8 mouse cellular contexts compared by ENCODE assay signal in genomic region chr7:19307739-19308453, GRCm38 (mm10). TPM values are rescaled to one million over a fixed set of nuclear protein-coding genes. Genes with fewer than 3 reads are reported as not detected.
A peak's percentile ranks its signal among the peaks of the same experiment; 100 is the strongest.
DNase-seq lines count a peak whose midpoint lies in the region; ATAC-seq and TF ChIP-seq lines count a peak whose summit lies in the region.

No protein-coding gene starts in this region.

- DNase-seq in MEL-GATA-1-ER (ENCODE audit: extremely low read depth, low read depth), result peak; percentile 73
- DNase-seq in brain, embryonic 14.5 days (ENCODE audit: low read depth), result peak; percentile 74
- peak; percentile 72 to 82 for DNase-seq in heart, postnatal 14 days
- peak; percentile 50 for DNase-seq in large intestine, adult 2 months (ENCODE audit: low read depth, low spot score)
- peak; percentile 66 for DNase-seq in liver, postnatal 0 days
- no peak for DNase-seq in c-Kit-positive CD71-positive TER-119-positive erythroid progenitor cells, embryonic 14.5 days (ENCODE audit: low spot score)

- no peak for TF ChIP-seq CTCF in brain, embryonic 14.5 days (IDR thresholded peaks at IDR 0.05; ENCODE audit: borderline replicate concordance, extremely low read depth, insufficient read depth, insufficient read length)
- TF ChIP-seq CTCF in liver, postnatal 0 days (IDR thresholded peaks at IDR 0.05; ENCODE audit: low read depth), result no peak

- peak overlapping the region; percentile 45 for H3K9ac ChIP-seq in forebrain, embryonic 12.5 days
- peak overlapping the region; percentile 63 for H3K9ac ChIP-seq in liver, postnatal 0 days (replicated peaks)

- peak overlapping the region; percentile 94 for H3K4me2 ChIP-seq in forebrain, embryonic 12.5 days
- H3K4me2 ChIP-seq in liver, postnatal 0 days (ENCODE audit: low read depth, low read length), result peak overlapping the region; percentile 98

- H3K4me3 ChIP-seq in forebrain, embryonic 12.5 days (replicated peaks), result peak overlapping the region; percentile 63
- H3K4me3 ChIP-seq in liver, postnatal 0 days (ENCODE audit: low read depth, low read length), result peak overlapping the region; percentile 53

- 3% methylated on average over 18 of the region's 18 CpGs for WGBS in forebrain, embryonic 12.5 days
- WGBS in large intestine, adult 2 months, result 2% methylated on average over 18 of the region's 18 CpGs
- WGBS in liver, postnatal 0 days (ENCODE audit: insufficient replicate concordance), result 6% methylated on average over 18 of the region's 18 CpGs

- H3K27me3 ChIP-seq in forebrain, embryonic 12.5 days, result peaks cover 63% of the 10 kb centered on the region
- peaks cover 52% of the 10 kb centered on the region for H3K27me3 ChIP-seq in liver, postnatal 0 days (ENCODE audit: insufficient read depth, low read length)

- H3K4me1 ChIP-seq in forebrain, embryonic 12.5 days, result peaks cover 46% of the 10 kb centered on the region
- peaks cover 33% of the 10 kb centered on the region for H3K4me1 ChIP-seq in liver, postnatal 0 days (ENCODE audit: insufficient read depth)

- TF ChIP-seq EP300 in liver, postnatal 0 days (IDR thresholded peaks at IDR 0.05; ENCODE audit: low read depth), result no peak

- intact Hi-C loops in heart, postnatal 14 days (cut with DNase I), result no loop called here

- H3K27ac ChIP-seq in forebrain, embryonic 12.5 days, result peak overlapping the region; percentile 44; the same call in 1 of the 2 replicates
- H3K27ac ChIP-seq in liver, postnatal 0 days (ENCODE audit: low read depth), result peak overlapping the region; percentile 58; the same call in 1 of the 2 replicates

- no peaks in the 10 kb centered on the region for H3K9me3 ChIP-seq in forebrain, embryonic 12.5 days
- H3K9me3 ChIP-seq in liver, postnatal 0 days (ENCODE audit: low read length), result no peaks in the 10 kb centered on the region

- no peak for TF ChIP-seq POLR2A in brain, embryonic 14.5 days (IDR thresholded peaks at IDR 0.05; ENCODE audit: borderline replicate concordance, extremely low read depth, insufficient read depth, insufficient read length, poor library complexity, severe bottlenecking)

- ATAC-seq in forebrain, embryonic 12.5 days (ENCODE audit: low FRiP score), result peak; percentile 44
- ATAC-seq in liver, postnatal 0 days, result peak; percentile 45
- ATAC-seq in neutrophil, adult 5-6 weeks (ENCODE audit: extremely low read depth, insufficient number of reproducible peaks, low FRiP score, poor library complexity, severe bottlenecking), result peak; percentile 13

- no peaks in the 10 kb centered on the region for H3K36me3 ChIP-seq in forebrain, embryonic 12.5 days (replicated peaks)
- no peaks in the 10 kb centered on the region for H3K36me3 ChIP-seq in liver, postnatal 0 days (replicated peaks; ENCODE audit: insufficient read depth, low read length)

RNA-seq across cellular contexts. Expression of gene Fosb, which starts 2.0 kb away (rescaled TPM):
- 0.19 and 0.23 TPM in 2 replicates for polyA plus RNA-seq in brain, embryonic 14.5 days (2012; rRNA removed)
- 0.24 TPM in 1 of 2 replicates, not detected in the other for polyA plus RNA-seq in forebrain, embryonic 12.5 days (2016; fragmentation: Nextera tagmentation; extraction: Ambion mirVana)
- total RNA-seq in heart, postnatal 14 days (2021), result 1 to 10 TPM in 1 of 2 experiments, under 1 TPM in 1; 0.60 to 1.2 TPM
- polyA plus RNA-seq in large intestine, adult 2 months (2012; rRNA removed), result 1.4 and 6.2 TPM in 2 replicates
- 0.06 TPM in 1 of 2 replicates, not detected in the other for polyA plus RNA-seq in liver, postnatal 0 days (2015; fragmentation: Nextera tagmentation; extraction: Ambion mirVana)
- total RNA-seq in neutrophil, adult 5-6 weeks (2017), result 60.5 and 64.4 TPM in 2 replicates

RNA-seq across cellular contexts. Expression of gene Rtn2, which starts 25.5 kb away (rescaled TPM):
- 159 and 189 TPM in 2 replicates for polyA plus RNA-seq in brain, embryonic 14.5 days (2012; rRNA removed)
- 70.3 and 74.1 TPM in 2 replicates for polyA plus RNA-seq in forebrain, embryonic 12.5 days (2016; fragmentation: Nextera tagmentation; extraction: Ambion mirVana)
- 100 to 1,000 TPM; 106 to 122 TPM for total RNA-seq in heart, postnatal 14 days (2021)
- polyA plus RNA-seq in large intestine, adult 2 months (2012; rRNA removed), result 12.7 and 18.9 TPM in 2 replicates
- polyA plus RNA-seq in liver, postnatal 0 days (2015; fragmentation: Nextera tagmentation; extraction: Ambion mirVana), result 1.5 and 4.6 TPM in 2 replicates
- total RNA-seq in neutrophil, adult 5-6 weeks (2017), result not detected in 2 replicates

RNA-seq across cellular contexts. Expression of gene Ppm1n, which starts 28.0 kb away (rescaled TPM):
- 1.1 and 1.3 TPM in 2 replicates for polyA plus RNA-seq in brain, embryonic 14.5 days (2012; rRNA removed)
- polyA plus RNA-seq in forebrain, embryonic 12.5 days (2016; fragmentation: Nextera tagmentation; extraction: Ambion mirVana), result 0.19 TPM in 1 of 2 replicates, not detected in the other
- not detected for total RNA-seq in heart, postnatal 14 days (2021)
- polyA plus RNA-seq in large intestine, adult 2 months (2012; rRNA removed), result 0.33 and 1.3 TPM in 2 replicates
- polyA plus RNA-seq in liver, postnatal 0 days (2015; fragmentation: Nextera tagmentation; extraction: Ambion mirVana), result 0.15 TPM in 1 of 2 replicates, not detected in the other
- total RNA-seq in neutrophil, adult 5-6 weeks (2017), result not detected in 2 replicates

RNA-seq across cellular contexts. Expression of gene Vasp, which starts 36.3 kb away (rescaled TPM):
- polyA plus RNA-seq in brain, embryonic 14.5 days (2012; rRNA removed), result 66.4 and 89.0 TPM in 2 replicates
- polyA plus RNA-seq in forebrain, embryonic 12.5 days (2016; fragmentation: Nextera tagmentation; extraction: Ambion mirVana), result 42.4 and 43.0 TPM in 2 replicates
- total RNA-seq in heart, postnatal 14 days (2021), result 10 to 100 TPM; 55.7 to 59.1 TPM
- 241 and 341 TPM in 2 replicates for polyA plus RNA-seq in large intestine, adult 2 months (2012; rRNA removed)
- polyA plus RNA-seq in liver, postnatal 0 days (2015; fragmentation: Nextera tagmentation; extraction: Ambion mirVana), result 36.2 and 36.4 TPM in 2 replicates
- total RNA-seq in neutrophil, adult 5-6 weeks (2017), result 400 and 419 TPM in 2 replicates

RNA-seq across cellular contexts. Expression of gene Ercc1, which starts 36.7 kb away (rescaled TPM):
- 65.1 and 81.9 TPM in 2 replicates for polyA plus RNA-seq in brain, embryonic 14.5 days (2012; rRNA removed)
- polyA plus RNA-seq in forebrain, embryonic 12.5 days (2016; fragmentation: Nextera tagmentation; extraction: Ambion mirVana), result 89.7 and 100 TPM in 2 replicates
- 10 to 100 TPM; 41.1 to 48.0 TPM for total RNA-seq in heart, postnatal 14 days (2021)
- 26.9 and 31.2 TPM in 2 replicates for polyA plus RNA-seq in large intestine, adult 2 months (2012; rRNA removed)
- 9.6 and 9.8 TPM in 2 replicates for polyA plus RNA-seq in liver, postnatal 0 days (2015; fragmentation: Nextera tagmentation; extraction: Ambion mirVana)
- 19.6 and 28.2 TPM in 2 replicates for total RNA-seq in neutrophil, adult 5-6 weeks (2017)
